Mouse (Mus musculus) liver, embryonic 14.5 days (tissue): ENCODE data around the gene Sort1.

Experiments
- CTCF ChIP-seq: IDR thresholded peaks from 2 replicates; pipeline ENCODE4 v1.5.1; 2016; ENCODE audit warnings: antibody characterized with exemption, low read depth, control low read depth
- EP300 ChIP-seq: IDR thresholded peaks from 2 replicates; pipeline ENCODE4 v1.6.1; 2016; ENCODE audit warnings: antibody characterized with exemption, low read depth

DNA sequence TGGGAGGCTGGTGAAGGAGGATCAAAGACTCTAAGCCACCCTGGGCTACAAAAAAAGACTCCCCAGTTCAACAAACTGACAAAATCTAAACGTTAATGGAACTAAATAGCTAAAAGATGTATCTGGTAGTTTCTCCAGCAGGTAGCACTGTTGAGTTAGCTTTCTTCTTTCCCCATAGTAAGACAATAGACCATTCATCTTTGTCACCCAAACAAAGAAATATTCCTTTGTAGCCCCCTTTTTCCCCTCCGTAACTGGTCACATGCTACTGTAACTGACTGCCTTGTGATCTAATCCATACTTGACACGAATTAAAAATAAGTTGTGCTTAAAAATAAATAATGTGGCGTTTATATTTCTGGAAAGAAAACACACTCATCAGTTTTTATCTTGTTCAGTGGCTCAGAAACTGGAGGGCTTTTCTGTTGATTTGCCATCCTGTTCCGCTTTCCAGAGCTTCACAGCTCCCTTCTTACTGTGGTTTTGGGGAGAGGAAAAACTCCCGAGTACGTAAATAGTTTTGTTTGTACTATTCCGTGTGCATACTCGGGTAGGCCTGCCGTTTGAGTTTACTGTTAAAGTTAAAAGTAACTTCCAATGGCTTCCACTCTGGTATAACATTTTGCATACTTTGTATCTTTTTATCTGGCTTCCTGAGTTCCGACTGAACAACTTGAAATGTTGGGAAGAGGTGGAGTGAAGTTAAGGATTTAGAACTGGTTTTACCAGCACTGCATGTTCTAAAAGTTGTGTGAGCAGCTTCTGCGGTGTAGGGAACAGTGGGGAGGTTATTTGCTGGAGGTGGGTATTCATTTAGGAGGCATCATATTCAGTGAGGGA, 1.3 kb upstream of the Sort1 start:
- TF ChIP-seq CTCF: peak; percentile 47; the same call in 1 of the 2 replicates
- TF ChIP-seq EP300: no peak
